Mouse (Mus musculus) midbrain, embryonic 13.5 days (tissue): ENCODE data around the gene Gm20683. TPM values are rescaled to one million over a fixed set of nuclear protein-coding genes. Genes with fewer than 3 reads are reported as not detected.

Experiments
- ATAC-seq: fragments of 200-750 bp; cut with Nextera tagmentation; 2 replicates; pipeline ENCODE4 v1.8.0; 2017; ENCODE audit warnings: mild to moderate bottlenecking, moderate TSS enrichment, moderate library complexity
- H3K27ac ChIP-seq: fragments of 300-500 bp; sonication (generic); 2 replicates; pipeline ENCODE4 v1.5.1; 2015; ENCODE audit warnings: inconsistent platforms, mild to moderate bottlenecking, moderate library complexity
- H3K27me3 ChIP-seq: fragments of 300-500 bp; sonication (generic); 2 replicates; pipeline ENCODE4 v1.6.1; 2015; ENCODE audit warnings: mild to moderate bottlenecking, inconsistent platforms
- H3K36me3 ChIP-seq: fragments of 300-500 bp; sonication (generic); 2 replicates; pipeline ENCODE4 v1.6.1; 2015; ENCODE audit warnings: mild to moderate bottlenecking, inconsistent platforms
- H3K4me1 ChIP-seq: fragments of 300-500 bp; sonication (generic); replicated peaks from 2 replicates; pipeline ENCODE4 v1.6.1; 2015; ENCODE audit warnings: inconsistent platforms
- H3K4me2 ChIP-seq: fragments of 300-500 bp; sonication (generic); replicated peaks from 2 replicates; pipeline ENCODE4 v1.6.1; 2015; ENCODE audit warnings: moderate library complexity, mild to moderate bottlenecking, inconsistent platforms
- H3K4me3 ChIP-seq: fragments of 300-500 bp; sonication (generic); replicated peaks from 2 replicates; pipeline ENCODE4 v1.5.1; 2015; ENCODE audit warnings: mild to moderate bottlenecking, inconsistent platforms
- H3K9ac ChIP-seq: fragments of 300-500 bp; sonication (generic); replicated peaks from 2 replicates; pipeline ENCODE4 v1.6.1; 2015; ENCODE audit warnings: mild to moderate bottlenecking, inconsistent platforms
- H3K9me3 ChIP-seq: fragments of 300-500 bp; sonication (generic); 2 replicates; pipeline ENCODE4 v1.6.1; 2016; ENCODE audit warnings: mild to moderate bottlenecking, inconsistent platforms
- WGBS: fragments of 180-500 bp; shearing (Covaris S2); methylation state at CpG from one replicate; pipeline ENCODE4 v1.1.7; 2015; 5-methylcytosine and 5-hydroxymethylcytosine counted together
- polyA plus RNA-seq: library from polyadenylated mRNA; unstranded; fragments of >200 nt; fragmentation: Nextera tagmentation; extraction: Ambion mirVana; gene quantifications from 2 replicates; pipeline ENCODE4 v1.2.1, GENCODE M21; 2015

Gm20683 gene
- polyA plus RNA-seq, 1 experiment from 2014 or later, result 7.5 TPM

GRCm38 (mm10) chr17:25802825-25803517 lies 38.6 kb downstream of the Gm20683 start:
- no peaks in the 10 kb centered on the region for H3K27me3 ChIP-seq
- H3K4me2 ChIP-seq, result peak overlapping the region; percentile 52
- peak; percentile 95 for ATAC-seq
- 6% methylated on average over 10 of the region's 10 CpGs for WGBS
- no peaks in the 10 kb centered on the region for H3K36me3 ChIP-seq
- peak overlapping the region; percentile 95 for H3K27ac ChIP-seq
- H3K9ac ChIP-seq, result peak overlapping the region; percentile 51
- H3K9me3 ChIP-seq, result no peaks in the 10 kb centered on the region
- H3K4me1 ChIP-seq, result peaks cover 32% of the 10 kb centered on the region
- peak overlapping the region; percentile 12; the same call in 1 of the 2 replicates for H3K4me3 ChIP-seq

GRCm38 (mm10) chr17:25801029-25801428 lies 40.5 kb downstream of the Gm20683 start:
- Histone ChIP-seq H3K4me2 (no peak overlapping the region), H3K4me1 (peaks cover 42% of the 10 kb centered on the region), H3K4me3 (no peak overlapping the region), H3K27ac (no peak overlapping the region), H3K9ac (no peak overlapping the region), H3K36me3 (no peaks in the 10 kb centered on the region), H3K27me3 (no peaks in the 10 kb centered on the region), H3K9me3 (no peaks in the 10 kb centered on the region)
- no peak for ATAC-seq
- 10% methylated on average over 6 of the region's 6 CpGs for WGBS

- H3K4me2 ChIP-seq, result peak within 1 kb of the TSS; percentile 82
- H3K27ac ChIP-seq, result peak within 1 kb of the TSS; percentile 60; the same call in 1 of the 2 replicates
- H3K9ac ChIP-seq, result peak within 1 kb of the TSS; percentile 71
- peak within 1 kb of the TSS; percentile 64 for H3K4me3 ChIP-seq
- under 1% methylated on average over 35 of the region's 35 CpGs for WGBS
- no peaks in the 10 kb centered on the region for H3K27me3 ChIP-seq
- H3K4me1 ChIP-seq, result peaks cover 55% of the 10 kb centered on the region
- no peaks in the 10 kb centered on the region for H3K36me3 ChIP-seq
- no peaks in the 10 kb centered on the region for H3K9me3 ChIP-seq
- peak; percentile 57 for ATAC-seq
These were observed 44.6 kb downstream of the Gm20683 start, which contains the start of gene Metrn for GRCm38 (mm10) chr17:25796951-25797369. Gene Metrn, minus strand, starts transcription at chr17:25797136.

GRCm38 (mm10) chr17:25796211-25796771 lies 45.3 kb downstream of the Gm20683 start:
- H3K27ac ChIP-seq, result peak overlapping the region; percentile 60; the same call in 1 of the 2 replicates
- ATAC-seq, result no peak
- under 1% methylated on average over 36 of the region's 37 CpGs for WGBS
- H3K9me3 ChIP-seq, result no peaks in the 10 kb centered on the region
- H3K36me3 ChIP-seq, result no peaks in the 10 kb centered on the region
- H3K4me3 ChIP-seq, result peak overlapping the region; percentile 64
- no peaks in the 10 kb centered on the region for H3K27me3 ChIP-seq
- H3K4me2 ChIP-seq, result peak overlapping the region; percentile 82
- peaks cover 53% of the 10 kb centered on the region for H3K4me1 ChIP-seq
- peak overlapping the region; percentile 71 for H3K9ac ChIP-seq

- peak within 1 kb of the TSS; percentile 64 for H3K4me3 ChIP-seq
- H3K4me2 ChIP-seq, result peak within 1 kb of the TSS; percentile 82
- no peaks in the 10 kb centered on the region for H3K9me3 ChIP-seq
- WGBS, result 0% methylated on average over 6 of the region's 6 CpGs
- no peak for ATAC-seq
- peak within 1 kb of the TSS; percentile 71 for H3K9ac ChIP-seq
- peak within 1 kb of the TSS; percentile 91 for H3K27ac ChIP-seq
- H3K27me3 ChIP-seq, result no peaks in the 10 kb centered on the region
- H3K36me3 ChIP-seq, result no peaks in the 10 kb centered on the region
- peaks cover 57% of the 10 kb centered on the region for H3K4me1 ChIP-seq
These were observed 45.9 kb downstream of the Gm20683 start, which contains the start of gene AC134908.4 for GRCm38 (mm10) chr17:25795609-25796092. Gene AC134908.4, minus strand, starts transcription at chr17:25795659.

- H3K27me3 ChIP-seq, result no peaks in the 10 kb centered on the region
- H3K4me1 ChIP-seq, result peaks cover 61% of the 10 kb centered on the region
- H3K9me3 ChIP-seq, result no peaks in the 10 kb centered on the region
- peak overlapping the region; percentile 64 for H3K4me3 ChIP-seq
- H3K4me2 ChIP-seq, result peak overlapping the region; percentile 82
- no peak for ATAC-seq
- H3K9ac ChIP-seq, result peak overlapping the region; percentile 71
- 39% methylated on average over 17 of the region's 17 CpGs for WGBS
- H3K36me3 ChIP-seq, result no peaks in the 10 kb centered on the region
- peak overlapping the region; percentile 91 for H3K27ac ChIP-seq
These were observed 46.6 kb downstream of the Gm20683 start for GRCm38 (mm10) chr17:25794998-25795397.

- peak overlapping the region; percentile 71 for H3K9ac ChIP-seq
- peaks cover 8% of the 10 kb centered on the region; the same call in 1 of the 2 replicates for H3K36me3 ChIP-seq
- peak overlapping the region; percentile 91; the same call in 1 of the 2 replicates for H3K27ac ChIP-seq
- peak overlapping the region; percentile 82 for H3K4me2 ChIP-seq
- 16% methylated on average over 13 of the region's 13 CpGs for WGBS
- peak overlapping the region; percentile 64 for H3K4me3 ChIP-seq
- no peaks in the 10 kb centered on the region for H3K27me3 ChIP-seq
- ATAC-seq, result no peak
- peaks cover 61% of the 10 kb centered on the region for H3K4me1 ChIP-seq
- no peaks in the 10 kb centered on the region for H3K9me3 ChIP-seq
These were observed 47.4 kb downstream of the Gm20683 start for GRCm38 (mm10) chr17:25794197-25794596.

GRCm38 (mm10) chr17:25792615-25793014 lies 48.9 kb downstream of the Gm20683 start, which contains the start of gene Fam173a:
Gene Fam173a, minus strand, starts transcription at chr17:25792901.
- WGBS, result 1% methylated on average over 14 of the region's 14 CpGs
- ATAC-seq, result peak; percentile 53
- Histone ChIP-seq H3K27me3 (no peaks in the 10 kb centered on the region), H3K4me3 (peak within 1 kb of the TSS; percentile 79), H3K27ac (peak within 1 kb of the TSS; percentile 91), H3K4me1 (peaks cover 61% of the 10 kb centered on the region), H3K9me3 (no peaks in the 10 kb centered on the region), H3K9ac (peak within 1 kb of the TSS; percentile 81), H3K36me3 (peaks cover 18% of the 10 kb centered on the region), H3K4me2 (peak within 1 kb of the TSS; percentile 82)

GRCm38 (mm10) chr17:25791843-25792527 lies 49.6 kb downstream of the Gm20683 start:
- Histone ChIP-seq H3K9me3 (no peaks in the 10 kb centered on the region), H3K4me1 (peaks cover 58% of the 10 kb centered on the region)

GRCm38 (mm10) chr17:25791320-25791842 lies 50.2 kb downstream of the Gm20683 start:
- Histone ChIP-seq H3K4me2 (peak overlapping the region; percentile 72), H3K9me3 (no peaks in the 10 kb centered on the region), H3K36me3 (peaks cover 25% of the 10 kb centered on the region), H3K27ac (peak overlapping the region; percentile 91), H3K9ac (peak overlapping the region; percentile 81), H3K4me3 (peak overlapping the region; percentile 79), H3K4me1 (peaks cover 53% of the 10 kb centered on the region), H3K27me3 (no peaks in the 10 kb centered on the region)
- WGBS, result 30% methylated on average over 19 of the region's 19 CpGs
- no peak for ATAC-seq

More at GRCm38 (mm10) chr17:25791843-25792527, 49.6 kb downstream of the Gm20683 start:
- no peaks in the 10 kb centered on the region for H3K27me3 ChIP-seq
- peak overlapping the region; percentile 72 for H3K4me2 ChIP-seq
- peaks cover 24% of the 10 kb centered on the region for H3K36me3 ChIP-seq
- peak overlapping the region; percentile 79 for H3K4me3 ChIP-seq
- whole genome bisulfite sequencing, result under 1% methylated on average over 45 of the region's 45 CpGs
- H3K9ac ChIP-seq, result peak overlapping the region; percentile 81
- H3K27ac ChIP-seq, result peak overlapping the region; percentile 91
- ATAC-seq, result peak; percentile 73

- Histone ChIP-seq H3K4me3 (no peak overlapping the region), H3K4me1 (peaks cover 40% of the 10 kb centered on the region), H3K4me2 (no peak overlapping the region), H3K9me3 (no peaks in the 10 kb centered on the region), H3K9ac (no peak overlapping the region), H3K36me3 (peaks cover 48% of the 10 kb centered on the region), H3K27me3 (no peaks in the 10 kb centered on the region), H3K27ac (no peak overlapping the region)
- 89% methylated on average over 9 of the region's 9 CpGs for WGBS
- no peak for ATAC-seq
These were observed 54.6 kb downstream of the Gm20683 start for GRCm38 (mm10) chr17:25786781-25787504.
